Mouse (Mus musculus) CD4-positive naive resting alpha-beta T cell, adult 57 days (primary cell): ENCODE results near the gene Cstb. TPM values are rescaled to one million over a fixed set of nuclear protein-coding genes. Genes with fewer than 3 reads are reported as not detected.

Experiments used
- total RNA-seq: library from RNA; stranded (reverse); gene quantifications from one replicate; pipeline ENCODE4 v1.2.4, GENCODE M21; 2023

The Cstb gene
- total RNA-seq, result 28.7 TPM

DNA sequence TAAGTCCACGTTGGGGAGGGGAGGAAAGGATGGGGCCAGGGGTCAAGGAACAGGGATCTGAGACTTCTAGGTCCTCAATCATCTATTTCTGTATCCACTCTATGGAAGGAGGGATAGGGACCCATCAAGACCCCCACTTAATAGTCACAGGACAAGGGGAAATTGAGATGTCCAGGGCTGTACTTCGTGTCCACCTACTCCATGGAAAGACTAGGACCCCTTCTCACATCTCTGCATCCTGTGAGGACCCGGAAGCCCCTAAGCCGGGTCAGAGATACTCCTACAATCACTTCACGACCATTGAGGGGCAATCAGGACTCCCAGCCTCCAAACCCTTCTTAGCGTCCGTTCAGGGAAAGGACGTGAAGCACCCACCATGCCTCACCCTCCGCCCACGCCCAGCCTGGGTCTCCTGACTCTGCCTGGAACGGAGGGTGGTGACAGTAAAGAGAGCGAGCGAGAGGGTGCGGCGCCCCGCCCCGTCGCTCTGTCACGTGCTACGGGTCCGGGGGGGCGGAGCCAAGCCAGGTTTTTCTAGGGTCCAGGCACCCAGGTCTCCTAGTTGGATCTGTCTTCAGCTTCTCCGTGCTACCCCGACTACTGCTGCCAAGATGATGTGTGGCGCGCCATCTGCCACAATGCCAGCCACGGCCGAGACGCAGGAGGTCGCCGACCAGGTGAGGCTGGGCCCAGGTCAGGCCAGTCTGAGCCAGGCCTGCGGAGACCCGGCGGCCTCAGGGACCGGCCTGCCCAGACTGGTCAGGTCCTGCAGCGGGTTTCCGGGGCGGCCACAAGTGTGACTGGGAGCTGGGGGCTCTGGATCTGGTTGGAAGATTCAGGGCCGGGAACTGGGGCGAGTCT, at the start of gene Cstb:
TSS of gene Cstb (plus strand) at position 489 of the 861 bp plus-strand sequence.

DNA sequence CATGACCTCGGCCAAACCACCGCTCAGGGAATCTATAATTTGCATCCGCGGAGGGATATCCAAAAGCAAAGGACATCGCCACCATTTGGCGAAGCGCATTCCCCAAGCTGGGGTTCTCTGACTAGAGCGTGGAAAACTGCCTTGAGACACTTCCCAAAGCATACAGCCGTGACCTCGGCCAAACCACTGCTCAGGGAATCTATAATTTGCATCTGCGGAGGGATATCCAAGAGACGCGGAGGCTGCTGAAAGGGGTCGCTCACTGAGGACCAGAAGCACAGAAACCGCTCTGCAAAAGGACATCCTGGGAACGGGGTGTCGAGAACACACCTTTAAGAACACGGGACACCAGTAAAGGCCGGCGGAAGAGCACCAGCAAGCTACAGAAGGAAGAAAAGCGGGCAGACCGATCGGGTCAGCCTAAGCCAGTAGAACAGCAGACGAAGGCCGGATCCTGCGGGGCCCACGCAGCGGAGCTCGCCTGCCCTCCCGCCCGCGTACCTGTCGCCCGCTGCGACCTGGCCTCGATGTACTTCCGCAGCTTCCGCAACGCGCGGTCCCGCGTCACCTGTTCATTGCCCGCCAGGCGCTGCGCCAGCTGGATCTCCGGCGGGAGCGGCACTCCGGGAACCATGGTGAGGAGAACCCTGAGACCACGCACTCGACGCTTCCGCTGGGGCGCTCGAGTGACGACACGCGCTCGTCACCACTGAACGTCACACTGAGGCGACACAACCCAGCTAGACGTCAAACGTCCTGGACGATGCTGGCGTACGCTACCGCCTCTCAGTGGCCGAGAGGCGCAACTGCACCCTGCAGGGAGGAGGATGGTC, 12.9 kb upstream of the Cstb start, which contains the start of gene Rrp1:
TSS of gene Rrp1 (minus strand) at position 725 of the 833 bp plus-strand sequence.

DNA sequence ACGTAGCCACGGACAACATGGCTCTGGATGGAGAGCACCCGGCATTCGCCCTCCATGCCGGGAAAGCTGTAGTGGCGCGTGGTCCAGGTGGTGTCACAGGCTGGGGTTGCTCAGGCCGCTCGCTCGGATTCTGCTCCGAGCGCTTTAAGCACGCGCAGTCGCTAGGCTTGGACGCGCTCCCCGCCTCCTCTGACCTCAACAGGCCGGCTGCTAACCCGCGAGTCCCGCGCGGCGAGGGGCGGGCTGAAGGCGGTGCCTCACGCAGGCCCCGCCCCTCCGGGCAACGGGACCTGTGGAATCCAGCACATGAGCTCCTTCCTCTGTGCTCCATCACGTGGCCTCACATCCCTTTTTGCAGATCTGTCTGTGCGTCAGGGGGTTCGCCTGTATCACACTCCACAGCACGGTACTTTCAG, 39.3 kb downstream of the Cstb start, which contains the start of gene Pdxk:
TSS of gene Pdxk (minus strand) at position 184 of the 416 bp plus-strand sequence.

Other genes starting within 250 kb of the Cstb start
- gene Pwp2, start 240.5 kb upstream of the Cstb start, total RNA-seq, result 24.2 TPM
- 84.3 TPM for gene Trappc10, start 181.0 kb upstream of the Cstb start, total RNA-seq
- gene Agpat3, start 73.2 kb upstream of the Cstb start, total RNA-seq, result 108 TPM
- gene Rrp1, start 12.6 kb upstream of the Cstb start, total RNA-seq, result 265 TPM
- gene Pdxk, start 39.3 kb downstream of the Cstb start, total RNA-seq, result 13.7 TPM
- not detected for gene Olfr1358, start 91.8 kb downstream of the Cstb start, total RNA-seq
- gene Ilvbl, start 148.7 kb downstream of the Cstb start, total RNA-seq, result 107 TPM
- gene Syde1, start 166.3 kb downstream of the Cstb start, total RNA-seq, result 1.6 TPM
- gene Olfr1357, start 192.4 kb downstream of the Cstb start, total RNA-seq, result not detected